Mouse (Mus musculus) cortical plate, adult 2 months (tissue): ENCODE data around the gene Fam213a. TPM values are rescaled to one million over a fixed set of nuclear protein-coding genes. Genes with fewer than 3 reads are reported as not detected.

ENCODE experiments used
- H3K27ac ChIP-seq: fragments of 200-500 bp; 2 replicates; pipeline ENCODE4 v1.5.1; 2012; ENCODE audit warnings: low read length, control low read depth, inconsistent platforms; ENCODE audit not compliant: insufficient read depth
- H3K4me1 ChIP-seq: fragments of 200-500 bp; 2 replicates; pipeline ENCODE4 v1.6.1; 2011; ENCODE audit warnings: low read length; ENCODE audit not compliant: control insufficient read depth, insufficient read depth
- H3K4me3 ChIP-seq: fragments of 200-500 bp; 2 replicates; pipeline ENCODE4 v1.5.1; 2011; ENCODE audit warnings: mild to moderate bottlenecking, low read length, control low read depth; ENCODE audit not compliant: insufficient read depth
- CTCF ChIP-seq: fragments of 200-500 bp; IDR thresholded peaks from 2 replicates; pipeline ENCODE4 v1.5.1; 2011; ENCODE audit warnings: mild to moderate bottlenecking, control low read depth, low read length; ENCODE audit not compliant: insufficient read depth; ENCODE audit errors: extremely low read depth
- POLR2A ChIP-seq: fragments of 200-500 bp; IDR thresholded peaks from 2 replicates; pipeline ENCODE4 v1.6.1; 2011; ENCODE audit warnings: mild to moderate bottlenecking, low read length, control low read depth; ENCODE audit not compliant: insufficient read depth; ENCODE audit errors: extremely low read depth
- polyA plus RNA-seq: library from polyadenylated mRNA; depleted of rRNA; stranded (reverse); fragments of >200 nt; gene quantifications from 2 replicates; pipeline ENCODE4 v1.2.3, GENCODE M21; 2012; rRNA removed

The Fam213a gene
- polyA plus RNA-seq, 1 experiment, result 125 TPM

- no peak for TF ChIP-seq POLR2A
- no peak for TF ChIP-seq CTCF
- Histone ChIP-seq H3K4me1 (peaks cover 7% of the 10 kb centered on the region), H3K4me3 (no peak overlapping the region), H3K27ac (peak overlapping the region; percentile 2; the same call in 1 of the 2 replicates)
Observed at GRCm38 (mm10) chr14:40947431-40948394, 65.9 kb downstream of the Fam213a start.

GRCm38 (mm10) chr14:40943802-40944201, 69.8 kb downstream of the Fam213a start:
- TF ChIP-seq POLR2A (no peak), CTCF (no peak)
- Histone ChIP-seq H3K4me3 (no peak overlapping the region), H3K4me1 (peaks cover 4% of the 10 kb centered on the region), H3K27ac (no peak overlapping the region)

Other genes starting within 250 kb of the Fam213a start
- gene Sh2d4b, start 120.5 kb downstream of the Fam213a start, polyA plus RNA-seq, result 1.3 and 1.5 TPM in 2 replicates
- 60.9 and 61.0 TPM in 2 replicates for gene Tspan14, start 47.0 kb downstream of the Fam213a start, polyA plus RNA-seq
- gene Dydc2, start 55.4 kb upstream of the Fam213a start, polyA plus RNA-seq, result 0.27 and 0.36 TPM in 2 replicates
- gene Dydc1, start 59.1 kb upstream of the Fam213a start, polyA plus RNA-seq, result 0.21 TPM in 1 of 2 replicates, not detected in the other
- 0.02 and 0.06 TPM in 2 replicates for gene Mat1a, start 91.2 kb upstream of the Fam213a start, polyA plus RNA-seq
- gene Sftpa1, start 118.0 kb upstream of the Fam213a start, polyA plus RNA-seq, result not detected in 2 replicates
- gene Mbl1, start 137.7 kb upstream of the Fam213a start, polyA plus RNA-seq, result not detected in 2 replicates
- not detected in 2 replicates for gene Sftpd, start 171.4 kb upstream of the Fam213a start, polyA plus RNA-seq